ENCODE assay signal across 14 mouse cellular contexts in genomic region chr8:93906961-93907360, GRCm38 (mm10).
DNase-seq lines count a peak whose midpoint lies in the region; ATAC-seq lines count a peak whose summit lies in the region.
"Had no signal": no experiment of that assay in that cellular context is flagged by ENCODE, and none has a peak within 500 bp of the region (broad histone marks: within the 10 kb centered on the region; RNA-seq: fewer than 3 reads in every experiment).

No protein-coding gene starts in this region.

- peak overlapping the region; percentile 75 for H3K27ac ChIP-seq in forebrain, embryonic 10.5 days
- H3K27ac ChIP-seq in forebrain, embryonic 11.5 days (ENCODE audit: low read depth, low read length): no peak overlapping the region
- 0 out of 2 replicates have a peak overlapping the region, but pooled peaks have one; percentile 45 for H3K27ac ChIP-seq in hindbrain, embryonic 14.5 days
- no peak overlapping the region for H3K27ac ChIP-seq in hindbrain, embryonic 11.5 days (ENCODE audit: low read depth, low read length)
- peak overlapping the region; percentile 81 for H3K27ac ChIP-seq in neural tube, embryonic 13.5 days (replicated peaks)

- peaks cover 46% of the 10 kb centered on the region for H3K4me1 ChIP-seq in forebrain, embryonic 10.5 days
- H3K4me1 ChIP-seq in forebrain, embryonic 11.5 days (replicated peaks; ENCODE audit: control insufficient read depth, insufficient read depth, low read length): peaks cover 13% of the 10 kb centered on the region
- peaks cover 32% of the 10 kb centered on the region for H3K4me1 ChIP-seq in hindbrain, embryonic 14.5 days (replicated peaks; ENCODE audit: control insufficient read depth, insufficient read depth, low read length)
- H3K4me1 ChIP-seq in hindbrain, embryonic 11.5 days (replicated peaks; ENCODE audit: control insufficient read depth, insufficient read depth, low read length): peaks cover 3% of the 10 kb centered on the region; the same call in 1 of the 2 replicates
- H3K4me1 ChIP-seq in neural tube, embryonic 13.5 days (replicated peaks): peaks cover 40% of the 10 kb centered on the region

- H3K27me3 ChIP-seq in forebrain, embryonic 10.5 days (ENCODE audit: poor library complexity, severe bottlenecking): no peaks in the 10 kb centered on the region
- no peaks in the 10 kb centered on the region for H3K27me3 ChIP-seq in forebrain, embryonic 11.5 days (ENCODE audit: control insufficient read depth, insufficient read depth, low read length)
- no peaks in the 10 kb centered on the region for H3K27me3 ChIP-seq in hindbrain, embryonic 14.5 days (ENCODE audit: control insufficient read depth, insufficient read depth, low read length)
- no peaks in the 10 kb centered on the region for H3K27me3 ChIP-seq in hindbrain, embryonic 11.5 days (ENCODE audit: control insufficient read depth, insufficient read depth, low read length)
- no peaks in the 10 kb centered on the region for H3K27me3 ChIP-seq in neural tube, embryonic 13.5 days
- H3K27me3 ChIP-seq: Patski had no signal

- DNase-seq in forebrain, embryonic 10.5 days (ENCODE audit: extremely low spot score, low spot score): no peak
- DNase-seq in forebrain, embryonic 11.5 days (ENCODE audit: low spot score): no peak
- no peak for DNase-seq in hindbrain, embryonic 14.5 days (ENCODE audit: low spot score)
- DNase-seq in hindbrain, embryonic 11.5 days (ENCODE audit: low spot score): no peak
- DNase-seq in neural tube, embryonic 10.5 days (ENCODE audit: extremely low spot score, low spot score): no peak
- peak; percentile 16 for DNase-seq in skeletal muscle tissue, adult 2 months (ENCODE audit: low read depth, low spot score)
- DNase-seq in testis, postnatal 10 days (ENCODE audit: low spot score): no peak
- DNase-seq: cerebellum, adult 8-10 months; gastrocnemius, postnatal 36 days; liver, postnatal 0 days; right cerebral cortex, postnatal 4 days; thymus, adult 2 months had no signal

- ATAC-seq in forebrain, embryonic 11.5 days (replicated peaks; ENCODE audit: low FRiP score): no peak
- ATAC-seq in hindbrain, embryonic 14.5 days (ENCODE audit: low FRiP score): no peak
- no peak for ATAC-seq in hindbrain, embryonic 11.5 days (ENCODE audit: low FRiP score)
- ATAC-seq in neural tube, embryonic 13.5 days (ENCODE audit: low read depth): no peak
- ATAC-seq: liver, postnatal 0 days; Patski had no signal

- no peak overlapping the region for H3K9ac ChIP-seq in forebrain, embryonic 11.5 days (ENCODE audit: low read length)
- no peak overlapping the region for H3K9ac ChIP-seq in hindbrain, embryonic 14.5 days
- no peak overlapping the region for H3K9ac ChIP-seq in hindbrain, embryonic 11.5 days (ENCODE audit: low read depth, low read length)
- no peak overlapping the region for H3K9ac ChIP-seq in neural tube, embryonic 13.5 days
- H3K9ac ChIP-seq: liver, postnatal 0 days had no signal

- H3K4me2 ChIP-seq in forebrain, embryonic 11.5 days (ENCODE audit: low read depth, low read length, severe bottlenecking): no peak overlapping the region
- H3K4me2 ChIP-seq in hindbrain, embryonic 14.5 days (replicated peaks): no peak overlapping the region
- no peak overlapping the region for H3K4me2 ChIP-seq in hindbrain, embryonic 11.5 days (replicated peaks; ENCODE audit: low read depth, low read length)
- no peak overlapping the region for H3K4me2 ChIP-seq in neural tube, embryonic 13.5 days

- H3K4me3 ChIP-seq in forebrain, embryonic 10.5 days: no peak overlapping the region
- no peak overlapping the region for H3K4me3 ChIP-seq in forebrain, embryonic 11.5 days (ENCODE audit: low read depth, low read length)
- no peak overlapping the region for H3K4me3 ChIP-seq in hindbrain, embryonic 14.5 days (replicated peaks; ENCODE audit: low read length)
- no peak overlapping the region for H3K4me3 ChIP-seq in hindbrain, embryonic 11.5 days (ENCODE audit: low read depth, low read length)
- no peak overlapping the region for H3K4me3 ChIP-seq in neural tube, embryonic 13.5 days

- peaks cover 19% of the 10 kb centered on the region; the same call in 1 of the 2 replicates for H3K36me3 ChIP-seq in forebrain, embryonic 10.5 days (replicated peaks)
- H3K36me3 ChIP-seq in forebrain, embryonic 11.5 days (ENCODE audit: control insufficient read depth, insufficient read depth, low read length): peaks cover 2% of the 10 kb centered on the region; the same call in 1 of the 2 replicates
- H3K36me3 ChIP-seq in hindbrain, embryonic 14.5 days (replicated peaks; ENCODE audit: control insufficient read depth, insufficient read depth): peaks cover 17% of the 10 kb centered on the region; the same call in 1 of the 2 replicates
- H3K36me3 ChIP-seq in hindbrain, embryonic 11.5 days (ENCODE audit: control insufficient read depth, insufficient read depth, low read length): no peaks in the 10 kb centered on the region
- H3K36me3 ChIP-seq in neural tube, embryonic 13.5 days: peaks cover 19% of the 10 kb centered on the region; the same call in 1 of the 2 replicates

- 95% methylated on average over 6 of the region's 6 CpGs for WGBS in forebrain, embryonic 10.5 days
- WGBS in forebrain, embryonic 11.5 days: 93% methylated on average over 6 of the region's 6 CpGs
- 95% methylated on average over 6 of the region's 6 CpGs for WGBS in hindbrain, embryonic 14.5 days
- WGBS in hindbrain, embryonic 11.5 days: 94% methylated on average over 6 of the region's 6 CpGs
- 95% methylated on average over 6 of the region's 6 CpGs for WGBS in neural tube, embryonic 13.5 days

- no peaks in the 10 kb centered on the region for H3K9me3 ChIP-seq in forebrain, embryonic 10.5 days
- no peaks in the 10 kb centered on the region for H3K9me3 ChIP-seq in forebrain, embryonic 11.5 days (ENCODE audit: control insufficient read depth, low read length)
- H3K9me3 ChIP-seq in hindbrain, embryonic 14.5 days (ENCODE audit: control insufficient read depth, low read length): no peaks in the 10 kb centered on the region
- H3K9me3 ChIP-seq in hindbrain, embryonic 11.5 days (ENCODE audit: control insufficient read depth, low read length): no peaks in the 10 kb centered on the region
- H3K9me3 ChIP-seq in neural tube, embryonic 13.5 days: no peaks in the 10 kb centered on the region

Comparison
In these comparisons a context has a peak if more than half of its experiments do, and no peak if none do; other contexts are left out.
1. H3K27ac ChIP-seq: peak in forebrain, embryonic 10.5 days (single experiment), hindbrain, embryonic 14.5 days (single experiment) and neural tube, embryonic 13.5 days (single experiment); none in forebrain, embryonic 11.5 days (single experiment) and hindbrain, embryonic 11.5 days (single experiment).